Mouse (Mus musculus): ENCODE measurements at regions not wholly inside any gene's neighbourhood (a gene's known extent, or its start where the extent isn't known, plus 50 kb on each side); places are given as distances from the start of the nearest gene placed in this dataset.
A peak's percentile ranks its signal among the peaks of the same experiment; 100 is the strongest.

- no peak for ATAC-seq (replicated peaks; ENCODE audit: low FRiP score)
These were observed 76.7 kb upstream of the Otud4 start for GRCm38 (mm10) chr8:79562669-79563068.

GRCm38 (mm10) chr8:79562071-79562581, 77.3 kb upstream of the Otud4 start:
- Histone ChIP-seq H3K4me1 (replicated peaks; ENCODE audit: control insufficient read depth, insufficient read depth, low read length) (no peaks in the 10 kb centered on the region), H3K9me3 (ENCODE audit: control insufficient read depth, low read length) (no peaks in the 10 kb centered on the region), H3K27ac (ENCODE audit: low read depth, low read length) (no peak overlapping the region), H3K4me2 (ENCODE audit: low read depth, low read length, severe bottlenecking) (no peak overlapping the region), H3K36me3 (ENCODE audit: control insufficient read depth, insufficient read depth, low read length) (no peaks in the 10 kb centered on the region), H3K9ac (ENCODE audit: low read length) (no peak overlapping the region), H3K4me3 (ENCODE audit: low read depth, low read length) (no peak overlapping the region), H3K27me3 (ENCODE audit: control insufficient read depth, insufficient read depth, low read length) (no peaks in the 10 kb centered on the region)
- no peak; the same call in 1 of the 2 replicates for ATAC-seq (replicated peaks; ENCODE audit: low FRiP score)
- DNase-seq (ENCODE audit: low spot score) = peak; percentile 52
- WGBS = 67% methylated on average over 11 of the region's 11 CpGs

More at GRCm38 (mm10) chr8:79562669-79563068, 76.7 kb upstream of the Otud4 start:
- Histone ChIP-seq H3K4me3 (ENCODE audit: low read depth, low read length) (no peak overlapping the region), H3K9me3 (ENCODE audit: control insufficient read depth, low read length) (no peaks in the 10 kb centered on the region), H3K36me3 (ENCODE audit: control insufficient read depth, insufficient read depth, low read length) (no peaks in the 10 kb centered on the region), H3K9ac (ENCODE audit: low read length) (no peak overlapping the region), H3K27ac (ENCODE audit: low read depth, low read length) (no peak overlapping the region), H3K4me1 (replicated peaks; ENCODE audit: control insufficient read depth, insufficient read depth, low read length) (no peaks in the 10 kb centered on the region), H3K27me3 (ENCODE audit: control insufficient read depth, insufficient read depth, low read length) (no peaks in the 10 kb centered on the region), H3K4me2 (ENCODE audit: low read depth, low read length, severe bottlenecking) (no peak overlapping the region)
- peak; percentile 56 for DNase-seq (ENCODE audit: low spot score)
- WGBS = 81% methylated on average over 8 of the region's 8 CpGs

DNA sequence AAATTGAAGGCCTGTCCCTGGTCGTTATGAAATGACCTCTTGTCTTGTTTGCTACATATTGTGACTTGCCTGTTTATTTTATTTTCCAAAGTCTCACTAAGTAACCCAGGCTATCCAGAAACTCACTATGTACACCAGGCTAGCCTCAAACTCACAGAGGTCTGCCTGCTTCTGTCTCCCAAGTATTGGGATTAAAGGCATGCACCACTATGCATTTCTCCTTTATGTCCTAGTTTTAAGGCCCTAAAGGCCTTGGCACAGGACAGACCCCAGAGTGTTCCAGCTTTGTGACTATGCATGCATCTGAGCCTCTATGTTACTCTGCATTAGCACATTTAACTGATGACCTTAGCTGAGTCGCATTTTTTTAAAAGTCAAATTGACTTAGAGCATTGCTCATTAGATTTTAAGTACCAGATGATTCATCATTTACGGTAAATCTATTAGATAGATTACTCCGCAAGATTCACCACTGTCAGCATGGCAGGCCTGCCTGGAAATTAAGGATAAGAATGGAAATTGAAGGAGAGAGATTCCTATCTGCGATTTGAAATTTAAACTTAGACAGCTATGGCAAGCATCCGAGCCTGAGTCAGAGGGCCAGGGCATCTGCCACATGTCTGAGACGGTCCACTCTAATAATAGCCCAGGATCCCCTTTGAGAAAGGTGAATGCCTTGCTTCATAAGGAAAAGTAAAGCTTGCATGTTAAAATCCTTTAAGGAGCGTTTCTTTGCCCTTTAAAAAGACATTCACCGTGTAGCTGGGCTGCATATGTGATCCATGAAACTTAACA, 78.0 kb upstream of the Otud4 start:
- H3K4me1 ChIP-seq (replicated peaks; ENCODE audit: control insufficient read depth, insufficient read depth, low read length) = no peaks in the 10 kb centered on the region
- ATAC-seq (replicated peaks; ENCODE audit: low FRiP score) = no peak
- H3K9ac ChIP-seq (ENCODE audit: low read length) = no peak overlapping the region
- WGBS = 75% methylated on average over 9 of the region's 9 CpGs
- no peaks in the 10 kb centered on the region for H3K9me3 ChIP-seq (ENCODE audit: control insufficient read depth, low read length)
- no peak overlapping the region for H3K4me2 ChIP-seq (ENCODE audit: low read depth, low read length, severe bottlenecking)
- no peak overlapping the region for H3K4me3 ChIP-seq (ENCODE audit: low read depth, low read length)
- H3K36me3 ChIP-seq (ENCODE audit: control insufficient read depth, insufficient read depth, low read length) = no peaks in the 10 kb centered on the region
- H3K27ac ChIP-seq (ENCODE audit: low read depth, low read length) = no peak overlapping the region
- H3K27me3 ChIP-seq (ENCODE audit: control insufficient read depth, insufficient read depth, low read length) = no peaks in the 10 kb centered on the region
- no peak for DNase-seq (ENCODE audit: low spot score)

DNA sequence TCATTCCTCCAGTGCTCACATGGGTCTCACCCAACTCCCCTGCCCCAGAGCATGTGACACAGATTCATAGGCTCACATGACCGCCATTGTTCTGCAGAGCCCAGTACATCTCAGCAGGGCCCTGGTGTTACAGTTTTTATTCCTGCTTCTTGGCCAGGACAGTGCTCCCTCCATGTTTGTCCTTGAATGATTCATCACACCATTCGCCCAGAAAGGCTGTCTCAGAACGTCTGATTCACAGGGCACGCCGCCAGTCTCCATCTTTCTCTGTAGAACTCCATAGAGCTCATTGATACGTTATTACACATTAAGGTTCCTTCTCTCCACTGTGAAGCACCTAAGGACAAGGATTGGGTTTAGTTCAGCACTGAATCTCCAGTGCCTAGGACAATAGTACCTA, 79.9 kb upstream of the Otud4 start:
- H3K27ac ChIP-seq (ENCODE audit: low read depth, low read length) = no peak overlapping the region
- no peak for DNase-seq (ENCODE audit: low spot score)
- WGBS = 89% methylated on average over 6 of the region's 6 CpGs

GRCm38 (mm10) chr8:79554311-79554710, 85.1 kb upstream of the Otud4 start:
- H3K27me3 ChIP-seq (ENCODE audit: control insufficient read depth, insufficient read depth, low read length) = no peaks in the 10 kb centered on the region
- no peaks in the 10 kb centered on the region for H3K4me1 ChIP-seq (replicated peaks; ENCODE audit: control insufficient read depth, insufficient read depth, low read length)
- 94% methylated on average over 2 of the region's 4 CpGs for WGBS
- no peak overlapping the region for H3K4me3 ChIP-seq (ENCODE audit: low read depth, low read length)
- no peak overlapping the region for H3K9ac ChIP-seq (ENCODE audit: low read length)
- H3K27ac ChIP-seq (ENCODE audit: low read depth, low read length) = no peak overlapping the region
- DNase-seq (ENCODE audit: low spot score) (no peak), ATAC-seq (replicated peaks; ENCODE audit: low FRiP score) (no peak)
- H3K4me2 ChIP-seq (ENCODE audit: low read depth, low read length, severe bottlenecking) = no peak overlapping the region
- no peaks in the 10 kb centered on the region for H3K36me3 ChIP-seq (ENCODE audit: control insufficient read depth, insufficient read depth, low read length)
- no peaks in the 10 kb centered on the region for H3K9me3 ChIP-seq (ENCODE audit: control insufficient read depth, low read length)

More for the DNA sequence above, 79.9 kb upstream of the Otud4 start:
- H3K9me3 ChIP-seq (ENCODE audit: control insufficient read depth, low read length) = no peaks in the 10 kb centered on the region
- no peak overlapping the region for H3K4me3 ChIP-seq (ENCODE audit: low read depth, low read length)
- H3K4me1 ChIP-seq (replicated peaks; ENCODE audit: control insufficient read depth, insufficient read depth, low read length) = no peaks in the 10 kb centered on the region
- ATAC-seq (replicated peaks; ENCODE audit: low FRiP score) = no peak
- no peak overlapping the region for H3K9ac ChIP-seq (ENCODE audit: low read length)
- no peaks in the 10 kb centered on the region for H3K36me3 ChIP-seq (ENCODE audit: control insufficient read depth, insufficient read depth, low read length)
- no peak overlapping the region for H3K4me2 ChIP-seq (ENCODE audit: low read depth, low read length, severe bottlenecking)
- H3K27me3 ChIP-seq (ENCODE audit: control insufficient read depth, insufficient read depth, low read length) = no peaks in the 10 kb centered on the region

GRCm38 (mm10) chr8:79550151-79550550, 89.3 kb upstream of the Otud4 start:
- WGBS = 91% methylated on average over 2 of the region's 2 CpGs
- H3K4me1 ChIP-seq (replicated peaks; ENCODE audit: control insufficient read depth, insufficient read depth, low read length) = no peaks in the 10 kb centered on the region
- no peaks in the 10 kb centered on the region for H3K36me3 ChIP-seq (ENCODE audit: control insufficient read depth, insufficient read depth, low read length)
- no peak for DNase-seq (ENCODE audit: low spot score)
- H3K9me3 ChIP-seq (ENCODE audit: control insufficient read depth, low read length) = no peaks in the 10 kb centered on the region
- no peak for ATAC-seq (replicated peaks; ENCODE audit: low FRiP score)
- H3K4me2 ChIP-seq (ENCODE audit: low read depth, low read length, severe bottlenecking) = no peak overlapping the region
- no peak overlapping the region for H3K27ac ChIP-seq (ENCODE audit: low read depth, low read length)
- H3K9ac ChIP-seq (ENCODE audit: low read length) = no peak overlapping the region
- H3K4me3 ChIP-seq (ENCODE audit: low read depth, low read length) = no peak overlapping the region
- H3K27me3 ChIP-seq (ENCODE audit: control insufficient read depth, insufficient read depth, low read length) = no peaks in the 10 kb centered on the region

GRCm38 (mm10) chr8:79548156-79548555, 91.3 kb upstream of the Otud4 start:
- Histone ChIP-seq H3K4me2 (ENCODE audit: low read depth, low read length, severe bottlenecking) (no peak overlapping the region), H3K36me3 (ENCODE audit: control insufficient read depth, insufficient read depth, low read length) (no peaks in the 10 kb centered on the region)
- WGBS = 88% methylated on average over 6 of the region's 6 CpGs

DNA sequence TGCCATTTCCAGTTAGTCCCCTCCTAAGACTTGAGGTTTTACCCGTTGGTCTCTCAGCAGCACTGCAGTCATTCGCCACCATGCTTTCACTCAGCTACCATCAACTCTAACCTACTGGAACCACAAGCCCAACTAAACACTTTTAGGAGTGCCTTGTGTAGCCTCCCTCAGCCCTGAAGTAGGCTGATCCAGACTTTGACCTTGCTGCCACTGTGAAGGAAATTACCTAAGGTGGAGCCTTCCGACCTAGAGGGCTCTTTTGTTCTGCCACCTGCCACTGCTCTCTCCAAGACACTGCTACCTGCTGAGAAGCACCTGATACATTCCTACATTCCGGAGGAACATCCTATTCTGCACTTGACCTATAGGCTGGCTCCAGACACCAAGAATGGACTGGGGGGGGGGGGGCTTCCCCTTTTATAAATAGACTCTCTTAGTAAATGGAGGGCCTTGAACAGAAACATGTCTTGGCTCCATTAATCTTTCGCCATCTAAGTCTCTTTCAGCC, 93.5 kb upstream of the Otud4 start:
- Histone ChIP-seq H3K4me3 (ENCODE audit: low read depth, low read length) (no peak overlapping the region), H3K4me2 (ENCODE audit: low read depth, low read length, severe bottlenecking) (no peak overlapping the region), H3K4me1 (replicated peaks; ENCODE audit: control insufficient read depth, insufficient read depth, low read length) (no peaks in the 10 kb centered on the region), H3K27me3 (ENCODE audit: control insufficient read depth, insufficient read depth, low read length) (no peaks in the 10 kb centered on the region), H3K9me3 (ENCODE audit: control insufficient read depth, low read length) (no peaks in the 10 kb centered on the region), H3K27ac (ENCODE audit: low read depth, low read length) (no peak overlapping the region), H3K36me3 (ENCODE audit: control insufficient read depth, insufficient read depth, low read length) (no peaks in the 10 kb centered on the region), H3K9ac (ENCODE audit: low read length) (no peak overlapping the region)
- ATAC-seq (replicated peaks; ENCODE audit: low FRiP score) = no peak
- 76% methylated on average over 5 of the region's 5 CpGs for WGBS
- no peak for DNase-seq (ENCODE audit: low spot score)

More at GRCm38 (mm10) chr8:79548156-79548555, 91.3 kb upstream of the Otud4 start:
- H3K27ac ChIP-seq (ENCODE audit: low read depth, low read length) = no peak overlapping the region
- no peak overlapping the region for H3K4me3 ChIP-seq (ENCODE audit: low read depth, low read length)
- H3K27me3 ChIP-seq (ENCODE audit: control insufficient read depth, insufficient read depth, low read length) = no peaks in the 10 kb centered on the region
- no peaks in the 10 kb centered on the region for H3K4me1 ChIP-seq (replicated peaks; ENCODE audit: control insufficient read depth, insufficient read depth, low read length)
- DNase-seq (ENCODE audit: low spot score) (no peak), ATAC-seq (replicated peaks; ENCODE audit: low FRiP score) (no peak)
- H3K9me3 ChIP-seq (ENCODE audit: control insufficient read depth, low read length) = no peaks in the 10 kb centered on the region
- no peak overlapping the region for H3K9ac ChIP-seq (ENCODE audit: low read length)

DNA sequence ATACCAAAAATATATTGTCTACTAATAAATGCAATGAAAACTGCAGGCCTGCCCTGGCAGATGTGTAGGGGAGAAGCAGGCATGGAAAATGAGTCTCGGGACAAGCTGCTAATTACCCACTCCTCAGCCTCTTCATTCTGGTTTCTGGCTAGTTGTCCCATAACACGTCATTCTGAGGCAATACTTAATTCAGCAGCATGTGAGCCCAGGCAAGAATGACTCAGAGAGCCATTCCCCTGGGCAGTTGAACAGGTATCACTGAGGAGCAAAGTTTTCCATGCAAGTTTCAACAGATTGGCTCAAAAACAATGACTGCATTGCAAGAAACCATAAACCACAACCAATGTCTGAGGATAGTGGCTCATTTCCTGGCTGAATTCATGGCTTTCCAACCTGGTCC, 97.0 kb upstream of the Otud4 start:
- no peak overlapping the region for H3K4me2 ChIP-seq (ENCODE audit: low read depth, low read length, severe bottlenecking)
- no peaks in the 10 kb centered on the region for H3K4me1 ChIP-seq (replicated peaks; ENCODE audit: control insufficient read depth, insufficient read depth, low read length)
- no peak overlapping the region for H3K4me3 ChIP-seq (ENCODE audit: low read depth, low read length)
- H3K27ac ChIP-seq (ENCODE audit: low read depth, low read length) = no peak overlapping the region
- no peaks in the 10 kb centered on the region for H3K27me3 ChIP-seq (ENCODE audit: control insufficient read depth, insufficient read depth, low read length)
- DNase-seq (ENCODE audit: low spot score) (no peak), ATAC-seq (replicated peaks; ENCODE audit: low FRiP score) (no peak)
- no peaks in the 10 kb centered on the region for H3K9me3 ChIP-seq (ENCODE audit: control insufficient read depth, low read length)
- H3K9ac ChIP-seq (ENCODE audit: low read length) = no peak overlapping the region
- WGBS = 85% methylated on average over 2 of the region's 2 CpGs
- H3K36me3 ChIP-seq (ENCODE audit: control insufficient read depth, insufficient read depth, low read length) = no peaks in the 10 kb centered on the region

Measured in forebrain, embryonic 11.5 days (tissue).